Mouse (Mus musculus) skeletal muscle tissue, adult 2 months (tissue): ENCODE data around the gene Bub1.
A peak's percentile ranks its signal among the peaks of the same experiment; 100 is the strongest.

Experiments used
- DNase-seq: peaks from one replicate; pipeline ENCODE4 v3.0.0-alpha.2; 2012; ENCODE audit warnings: low read depth, low spot score

The Bub1 gene

DNA sequence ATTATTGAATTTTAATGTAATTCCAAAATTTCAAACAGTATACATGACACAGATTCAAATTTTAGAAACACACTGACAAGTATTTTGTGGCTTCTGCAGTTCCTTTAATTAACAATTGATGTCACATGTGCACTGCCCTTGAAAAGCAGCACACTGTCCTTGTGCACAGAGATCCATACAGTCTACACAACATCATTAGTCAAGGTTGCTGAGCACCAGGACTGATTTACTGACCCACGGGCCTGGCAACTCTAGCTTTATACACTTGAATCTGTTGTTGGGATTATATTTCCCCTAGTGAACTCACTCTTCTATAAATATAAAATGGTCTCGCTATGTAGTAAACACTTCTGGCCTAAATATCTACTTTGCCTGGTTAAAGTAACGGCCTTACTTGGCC is 56.7 kb downstream of the Bub1 start:
- DNase-seq = peak; percentile 72

DNA sequence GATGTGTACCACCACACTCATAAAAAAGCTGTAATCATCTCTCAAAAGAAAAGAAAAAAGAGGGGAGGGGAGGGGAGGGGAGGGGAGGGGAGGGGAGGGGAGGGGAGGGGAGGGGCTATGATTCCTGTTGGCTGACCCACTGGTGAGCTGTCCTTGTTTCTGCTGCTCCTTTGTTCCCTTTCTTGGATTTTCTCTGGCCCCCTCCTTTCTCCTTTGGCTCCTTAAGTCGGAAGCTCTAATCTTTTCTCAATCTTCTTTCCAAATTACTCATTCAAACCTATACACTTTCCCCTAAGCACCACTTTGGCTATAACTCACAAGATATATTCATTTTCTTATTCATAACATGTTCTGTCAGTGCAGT is 57.1 kb downstream of the Bub1 start:
- DNase-seq = no peak

DNA sequence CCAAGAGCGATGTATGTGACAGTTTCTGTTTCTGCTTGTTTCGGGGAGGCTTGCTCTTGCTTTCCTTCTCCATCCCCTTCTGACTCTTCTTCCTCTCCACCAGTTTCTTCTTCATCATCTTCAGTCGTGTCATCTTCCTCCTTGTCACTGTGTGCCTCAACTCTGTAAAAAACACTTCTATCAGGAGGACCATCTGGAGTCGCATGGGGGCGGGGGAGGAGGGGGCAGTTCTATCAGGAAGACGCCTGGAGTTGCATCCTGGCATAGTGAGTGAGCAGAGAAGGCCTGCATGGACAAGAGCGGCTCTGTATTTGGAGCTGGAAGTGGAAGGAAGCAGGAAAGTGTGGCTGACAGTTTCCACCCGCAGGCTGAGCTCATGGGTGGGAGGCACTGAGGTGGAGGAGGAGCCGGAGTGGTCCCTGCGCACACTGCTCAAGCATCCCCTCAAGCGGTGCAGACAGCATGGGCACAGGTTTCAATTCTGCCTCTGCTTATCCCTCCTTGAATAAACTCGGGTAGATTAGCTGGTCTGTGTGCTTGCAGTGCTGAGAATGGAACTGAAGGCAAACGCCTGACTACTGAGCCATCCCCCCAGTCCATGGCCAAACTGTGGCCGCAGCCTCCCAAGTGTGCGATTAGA is 57.6 kb downstream of the Bub1 start:
- no peak for DNase-seq

DNA sequence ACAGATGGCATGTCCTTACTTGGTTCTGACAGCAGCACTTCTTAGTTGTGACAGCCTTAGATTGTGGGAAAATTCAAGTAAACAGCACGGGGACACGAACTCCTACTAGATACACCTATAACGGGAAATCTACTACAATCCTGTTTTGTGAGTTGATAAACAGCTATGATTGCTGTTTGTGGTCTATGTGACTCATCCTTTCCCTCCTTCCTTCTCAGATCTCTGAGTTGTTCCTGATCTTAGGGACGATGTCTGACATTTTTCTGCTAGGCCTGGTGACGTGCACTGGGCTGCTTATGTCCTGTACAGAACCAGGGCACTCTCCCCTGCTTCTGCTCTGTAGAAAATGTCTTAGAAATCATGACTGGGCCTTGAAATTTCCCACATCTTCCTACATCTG is 70.1 kb downstream of the Bub1 start:
- DNase-seq = no peak

DNA sequence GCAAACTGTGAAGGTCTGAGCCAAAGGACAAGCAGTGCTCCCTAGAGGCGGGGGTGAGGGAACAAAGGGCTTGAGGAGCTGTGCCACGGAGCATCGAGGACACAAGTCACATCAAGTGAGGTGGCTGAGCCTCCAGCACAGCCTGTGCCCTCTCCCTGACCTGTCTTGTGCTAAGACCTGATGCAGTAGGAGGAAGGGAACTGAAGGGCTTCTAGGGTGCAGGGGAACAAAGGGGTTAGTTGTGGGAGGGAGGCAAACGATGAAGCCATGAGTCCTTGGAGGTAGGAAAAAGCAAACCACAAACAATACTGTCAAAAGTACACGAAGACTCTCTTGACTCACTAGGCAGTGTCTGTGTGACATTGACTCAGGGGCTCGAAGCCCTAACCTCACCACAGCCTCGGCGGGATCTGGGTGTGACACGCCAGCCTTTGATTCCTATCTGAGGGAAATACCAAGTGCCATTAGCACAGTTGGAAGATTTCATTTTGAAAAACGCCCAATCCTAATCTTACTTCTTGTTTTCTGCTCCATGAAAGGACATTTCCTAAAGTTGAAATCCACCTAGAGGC is 71.2 kb downstream of the Bub1 start:
- DNase-seq = no peak

DNA sequence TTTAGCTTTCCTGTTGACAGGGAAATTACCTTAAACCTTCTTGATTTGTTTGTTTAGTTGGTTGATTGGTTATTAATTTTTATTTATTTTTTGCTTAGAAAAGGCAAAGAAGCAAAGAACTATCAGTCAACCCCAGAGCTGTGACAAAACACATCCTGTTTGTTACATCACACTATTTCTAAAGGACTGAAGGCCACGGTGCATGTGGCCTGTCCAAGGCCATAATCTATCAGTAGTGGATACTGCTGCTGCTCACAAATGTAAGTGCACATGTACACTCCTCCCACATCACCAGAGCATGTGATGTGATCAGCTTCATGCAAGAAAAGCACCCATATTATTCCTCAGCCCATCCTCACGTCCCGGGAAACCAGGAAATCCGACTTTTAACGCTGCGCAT is 71.7 kb downstream of the Bub1 start:
- DNase-seq = no peak

DNA sequence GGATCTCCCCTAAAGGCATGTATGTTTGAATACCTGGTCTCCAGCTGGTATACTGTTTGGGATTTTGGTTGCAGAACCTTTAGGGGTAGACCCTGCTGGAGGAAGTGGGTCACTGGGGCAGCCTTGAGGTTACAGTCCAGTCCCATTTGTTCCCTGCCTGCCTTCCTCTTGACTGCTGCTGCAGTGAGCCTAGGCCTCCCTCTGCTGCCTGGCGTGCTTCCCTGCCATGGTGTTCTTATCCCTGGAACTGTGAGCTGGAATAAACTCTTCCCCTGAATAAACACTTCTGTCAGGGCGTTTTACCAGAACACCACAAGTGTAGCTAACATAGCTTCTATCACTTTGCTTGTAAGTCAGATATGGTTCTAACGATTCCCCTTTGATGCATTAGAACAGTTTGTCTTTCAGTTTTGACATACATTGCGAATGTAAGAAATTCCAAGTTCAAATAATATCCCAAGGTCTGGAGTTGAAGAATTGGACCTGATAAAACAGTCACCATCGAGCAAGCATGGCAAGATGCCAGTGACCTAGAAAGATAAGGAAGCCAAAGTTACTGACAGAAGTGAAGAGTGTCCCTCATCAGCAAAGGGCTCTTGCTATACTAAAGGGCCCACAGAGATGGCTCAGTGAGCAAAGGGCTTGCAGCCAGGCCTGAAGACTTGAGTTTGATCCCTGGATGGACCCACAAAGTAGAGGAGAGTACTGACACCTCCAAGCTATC is 72.3 kb downstream of the Bub1 start:
- DNase-seq = no peak

DNA sequence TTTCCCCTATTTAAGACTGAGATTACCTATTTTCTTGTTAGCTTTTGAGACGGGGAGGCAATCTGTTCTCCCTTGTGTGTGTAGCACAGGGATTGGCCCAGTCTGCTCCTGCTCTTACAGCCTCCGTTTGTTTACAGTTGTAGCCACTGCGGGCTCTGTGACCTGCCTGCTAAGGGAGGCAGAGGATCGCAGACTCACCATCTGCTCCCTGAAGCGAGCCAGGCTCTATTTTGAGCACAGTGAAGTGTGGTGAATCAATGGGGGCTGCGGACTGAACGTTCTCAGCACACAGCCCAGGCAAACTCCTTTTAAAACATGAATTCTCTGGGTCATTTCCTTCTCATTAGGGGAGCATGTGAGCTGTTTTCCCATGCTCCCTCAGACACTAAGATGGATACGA is 74.5 kb downstream of the Bub1 start:
- peak; percentile 65 for DNase-seq

DNA sequence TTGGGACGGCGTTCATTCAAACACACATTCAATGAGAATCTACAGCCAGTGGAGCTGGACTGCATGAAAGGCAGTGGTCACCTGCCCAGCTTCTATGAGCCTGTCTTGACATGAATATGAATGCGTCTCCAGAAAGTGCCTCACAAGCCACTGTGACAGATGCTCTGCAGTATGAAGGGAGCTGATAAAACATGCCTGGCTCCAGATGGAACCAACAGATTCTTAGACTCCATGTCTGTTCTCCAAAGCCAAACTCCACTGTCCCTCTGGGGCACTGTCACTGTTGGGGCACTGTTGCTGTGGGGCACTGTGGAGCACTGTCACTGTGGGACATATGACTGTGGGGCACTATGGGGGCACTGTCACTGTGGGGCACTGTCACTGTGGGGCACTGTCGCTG is 77.6 kb downstream of the Bub1 start:
- no peak for DNase-seq

DNA sequence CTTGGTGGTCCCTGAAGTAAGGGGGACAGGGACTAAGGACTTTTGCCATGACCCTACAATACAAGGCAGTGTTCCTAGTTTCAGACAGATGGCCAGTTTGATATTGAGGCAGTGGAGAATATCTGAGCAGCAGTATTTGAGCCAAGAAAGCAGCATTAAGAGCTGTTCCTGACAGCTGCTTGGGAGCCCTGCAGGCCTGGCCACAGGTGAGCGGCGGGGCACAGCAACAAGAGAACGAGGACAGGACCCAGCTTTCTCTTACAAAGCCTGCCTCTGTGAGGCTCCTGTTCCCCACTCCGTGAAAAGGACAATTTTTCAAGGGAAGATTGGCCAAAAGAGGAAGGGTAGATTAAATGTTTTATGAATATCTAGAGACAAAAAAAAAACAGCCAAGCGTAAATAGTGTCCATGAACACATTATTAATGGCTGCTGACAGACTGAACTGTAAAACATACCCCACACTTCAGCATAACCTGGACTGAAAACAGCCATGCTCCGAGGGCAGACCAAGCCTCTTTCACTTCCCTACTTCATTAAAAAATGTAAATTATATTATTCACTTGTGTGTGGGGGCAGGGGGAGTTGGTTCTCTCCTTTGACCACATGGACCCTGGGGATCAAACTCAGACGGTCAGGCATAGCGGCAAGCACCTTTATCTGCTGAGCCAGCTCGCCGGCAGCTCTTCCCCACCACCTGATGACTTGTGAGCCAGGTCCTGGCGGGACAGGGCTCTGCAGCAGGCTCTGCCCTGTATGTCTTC is 79.6 kb downstream of the Bub1 start:
- DNase-seq = no peak
